Mouse (Mus musculus): ENCODE measurements at regions not wholly inside any gene's neighbourhood (a gene's known extent, or its start where the extent isn't known, plus 50 kb on each side); places are given as distances from the start of the nearest gene placed in this dataset.
A peak's percentile ranks its signal among the peaks of the same experiment; 100 is the strongest.

- intact Hi-C loops (cut with DNase I), result no loop called here
- DNase-seq, result no peak
Measured at GRCm38 (mm10) chr2:109562996-109563395, 111.5 kb upstream of the Bdnf start.

GRCm38 (mm10) chr2:109576946-109577345, 97.6 kb upstream of the Bdnf start:
- intact Hi-C loops (cut with DNase I), result no loop called here
- no peak for DNase-seq

- peak in 1 of 2 experiments; percentile 3 for DNase-seq
- intact Hi-C loops (cut with DNase I), result no loop called here
Measured at GRCm38 (mm10) chr2:109578870-109579310, 95.6 kb upstream of the Bdnf start.

GRCm38 (mm10) chr2:109618341-109619058, 56.0 kb upstream of the Bdnf start:
- intact Hi-C loops (cut with DNase I), result no loop called here
- no peak for DNase-seq

DNA sequence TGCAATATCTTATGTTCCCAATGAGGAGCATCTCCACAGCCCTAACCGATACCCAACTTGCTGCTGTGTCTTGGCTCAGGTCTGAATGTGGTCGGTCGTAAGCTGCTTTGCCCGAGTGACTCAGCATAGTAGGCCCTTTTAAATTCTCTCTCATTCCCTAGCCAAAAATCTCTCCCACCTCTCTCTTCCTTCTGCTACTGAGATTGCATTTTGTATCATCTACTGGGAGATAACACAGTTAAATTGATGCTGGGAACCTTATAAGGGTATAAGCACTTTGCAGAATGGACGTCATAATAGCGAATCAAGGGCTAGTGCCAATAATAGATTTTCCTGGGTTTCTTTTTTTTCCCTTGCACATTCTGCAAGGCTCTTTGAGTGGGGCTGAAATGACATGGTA, 54.8 kb upstream of the Bdnf start:
- intact Hi-C loops (cut with DNase I), result no loop called here
- DNase-seq, result no peak

DNA sequence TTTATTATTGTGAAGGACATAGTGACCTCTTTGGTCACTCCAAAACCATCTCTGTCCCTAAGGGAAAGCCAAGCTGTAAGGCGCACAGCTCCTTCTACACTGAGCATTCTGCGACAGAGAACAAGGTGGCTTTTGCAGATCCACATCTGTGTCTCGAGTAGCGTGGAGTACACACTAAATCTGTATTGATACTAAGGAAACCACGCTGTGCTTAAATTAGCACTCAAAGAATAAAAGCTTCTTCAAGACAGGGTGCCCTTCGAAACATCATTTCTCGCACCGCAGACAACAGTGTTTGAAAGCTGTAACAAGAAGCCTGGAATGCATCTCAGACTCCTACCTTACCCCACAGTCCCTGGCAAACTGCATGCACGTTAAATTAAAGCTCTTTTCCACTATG, 52.9 kb upstream of the Bdnf start:
- intact Hi-C loops (cut with DNase I), result no loop called here
- DNase-seq, result no peak
